Mouse (Mus musculus) heart, postnatal 25 days (tissue): Measurements from ENCODE around the gene Acin1. TPM values are rescaled to one million over a fixed set of nuclear protein-coding genes. Genes with fewer than 3 reads are reported as not detected.

Experiments
- DNase-seq: peaks from one replicate; pipeline ENCODE4 v3.0.0; 2022; ENCODE audit warnings: low spot score
- intact Hi-C: fragments of 180-260 bp; cut with DNase I; formaldehyde crosslinking; loops from one replicate; pipeline ENCODE4 v1.15.1; 2025
- total RNA-seq, 2 experiments: library from RNA; stranded (reverse); gene quantifications; 2 replicates each; pipeline ENCODE4 v1.2.3; 2021

The Acin1 gene
- total RNA-seq, 2 experiments from 2014 or later, result 78.7 to 80.9 TPM

- no peak for DNase-seq
- intact Hi-C loops, result no loop called here
These were observed 16.5 kb upstream of the Acin1 start for GRCm38 (mm10) chr14:54703207-54703606.

- DNase-seq, result peak; percentile 44
- intact Hi-C loops, result loop anchor here (2.0 kb wide), 2 partner anchors 40 to 50 kb away; no protein-coding TSS in a partner anchor
These were observed 14.6 kb upstream of the Acin1 start for GRCm38 (mm10) chr14:54701298-54701697.

- intact Hi-C loops, result loop anchor here (5.0 kb wide), 1 partner anchor 132 kb away; no protein-coding TSS in a partner anchor
These were observed 12.9 kb upstream of the Acin1 start for GRCm38 (mm10) chr14:54699586-54699985.

GRCm38 (mm10) chr14:54698733-54699132 lies 12.0 kb upstream of the Acin1 start, which contains the start of gene Gm29776:
Gene Gm29776, minus strand, starts transcription at chr14:54698833.
- DNase-seq, result no peak
- intact Hi-C loops, result loop anchor here (5.0 kb wide), 1 partner anchor 131 kb away; no protein-coding TSS in a partner anchor

More at GRCm38 (mm10) chr14:54699586-54699985, 12.9 kb upstream of the Acin1 start:
- DNase-seq, result no peak

GRCm38 (mm10) chr14:54696752-54697151 lies 10.0 kb upstream of the Acin1 start:
- DNase-seq, result no peak
- intact Hi-C loops, result loop anchor here (5.0 kb wide), 1 partner anchor 129 kb away; no protein-coding TSS in a partner anchor

GRCm38 (mm10) chr14:54695042-54695441 lies 8.3 kb upstream of the Acin1 start:
- no peak for DNase-seq
- intact Hi-C loops, result loop anchor here (5.0 kb wide), 1 partner anchor 128 kb away; no protein-coding TSS in a partner anchor

GRCm38 (mm10) chr14:54687251-54687650 lies 520 bp upstream of the Acin1 start:
- intact Hi-C loops, result loop anchor here (5.0 kb wide), 1 partner anchor 35 kb away; no protein-coding TSS in a partner anchor
- no peak for DNase-seq

- no peak for DNase-seq
- intact Hi-C loops, result loop anchor here (5.0 kb wide), 1 partner anchor 34 kb away; no protein-coding TSS in a partner anchor
These were observed 639 bp downstream of the Acin1 start, which contains the start of gene 1700123O20Rik for GRCm38 (mm10) chr14:54686063-54686521. Gene 1700123O20Rik, plus strand, starts transcription at chr14:54686216.

- intact Hi-C loops, result loop anchor here (5.0 kb wide), 1 partner anchor 33 kb away; no protein-coding TSS in a partner anchor
- DNase-seq, result no peak
These were observed 1.3 kb downstream of the Acin1 start for GRCm38 (mm10) chr14:54685471-54685870.

GRCm38 (mm10) chr14:54682396-54682795 lies 4.3 kb downstream of the Acin1 start:
- DNase-seq, result no peak
- intact Hi-C loops, result no loop called here

- intact Hi-C loops, result no loop called here
- DNase-seq, result no peak
These were observed 8.0 kb downstream of the Acin1 start for GRCm38 (mm10) chr14:54678657-54679304.

GRCm38 (mm10) chr14:54676290-54676689 lies 10.4 kb downstream of the Acin1 start:
- intact Hi-C loops, result no loop called here
- DNase-seq, result no peak

- no peak for DNase-seq
- intact Hi-C loops, result no loop called here
These were observed 12.4 kb downstream of the Acin1 start for GRCm38 (mm10) chr14:54674317-54674716.

GRCm38 (mm10) chr14:54669381-54669780 lies 17.4 kb downstream of the Acin1 start:
- DNase-seq, result no peak
- intact Hi-C loops, result no loop called here

GRCm38 (mm10) chr14:54664477-54665222 lies 22.1 kb downstream of the Acin1 start:
- intact Hi-C loops, result no loop called here
- DNase-seq, result no peak

GRCm38 (mm10) chr14:54660009-54660408 lies 26.7 kb downstream of the Acin1 start:
- DNase-seq, result no peak
- intact Hi-C loops, result loop anchor here (2.0 kb wide), 1 partner anchor 41 kb away; no protein-coding TSS in a partner anchor

GRCm38 (mm10) chr14:54653496-54653895 lies 33.2 kb downstream of the Acin1 start:
- DNase-seq, result peak; percentile 75
- intact Hi-C loops, result loop anchor here (5.0 kb wide), 1 partner anchor 34 kb away; the partner anchor contains the start of genes 1700123O20Rik and Acin1

GRCm38 (mm10) chr14:54652787-54653186 lies 33.9 kb downstream of the Acin1 start:
- DNase-seq, result no peak
- intact Hi-C loops, result loop anchor here (5.0 kb wide), 1 partner anchor 35 kb away; the partner anchor contains the start of genes 1700123O20Rik and Acin1

- intact Hi-C loops, result loop anchor here (2.0 to 5.0 kb wide), 2 partner anchors 36 to 49 kb away; partner anchors contain the start of genes 1700123O20Rik and Acin1
- no peak for DNase-seq
These were observed 35.2 kb downstream of the Acin1 start for GRCm38 (mm10) chr14:54651556-54651955.
